ENCODE assay signal across 9 mouse cellular contexts in the genomic region with DNA sequence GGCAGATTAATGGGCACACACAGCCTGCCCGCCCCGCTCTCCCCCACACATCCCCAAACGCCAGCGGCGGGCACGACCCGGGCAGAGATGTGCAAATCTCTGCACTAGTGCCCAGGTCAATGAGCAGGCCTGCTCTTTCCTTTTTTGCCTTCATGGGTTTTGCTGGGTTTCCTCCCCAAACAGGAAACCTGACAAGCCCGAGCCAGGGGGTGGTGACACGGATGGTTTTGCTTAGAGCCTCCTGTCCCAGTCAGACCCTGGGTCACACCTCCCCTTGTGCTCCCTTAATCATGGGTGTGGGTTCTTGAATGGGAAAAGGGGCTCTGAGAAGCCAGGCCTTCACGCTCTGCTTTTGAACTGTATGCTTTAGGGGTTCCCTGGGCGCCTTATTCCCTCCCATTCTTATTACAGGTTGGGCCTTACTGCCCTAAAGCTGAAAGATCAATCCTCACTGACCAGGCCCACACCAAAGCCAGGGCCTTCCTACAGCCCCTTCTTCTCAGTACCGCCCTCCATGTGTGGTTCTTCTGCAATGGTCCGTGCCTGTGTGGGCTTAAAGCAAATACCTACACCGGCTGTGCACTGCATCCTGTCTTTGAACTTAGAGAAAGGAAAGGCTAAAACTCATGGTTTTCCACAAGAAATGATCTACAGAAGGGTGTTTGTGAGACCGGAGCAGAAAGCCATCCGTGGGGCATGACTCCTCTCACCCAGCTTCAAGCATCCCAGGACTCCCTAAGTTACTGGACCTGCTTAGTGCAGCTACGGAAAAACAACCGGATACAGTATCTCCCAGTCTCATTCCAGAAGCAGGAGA. TPM values are rescaled to one million over a fixed set of nuclear protein-coding genes. Genes with fewer than 3 reads are reported as not detected.
DNase-seq lines count a peak whose midpoint lies in the region; ATAC-seq and TF ChIP-seq lines count a peak whose summit lies in the region.
"Had no signal": no experiment of that assay in that cellular context is flagged by ENCODE, and none has a peak within 500 bp of the region (broad histone marks: within the 10 kb centered on the region; RNA-seq: fewer than 3 reads in every experiment).

No protein-coding gene starts in this region.

- no peak overlapping the region for H3K27ac ChIP-seq in heart, adult 2 months
- peak overlapping the region; percentile 30; the same call in 1 of the 2 replicates for H3K27ac ChIP-seq in intestine, embryonic 15.5 days
- H3K27ac ChIP-seq in lung, postnatal 0 days (ENCODE audit: low read length) = peak overlapping the region; percentile 59

- peaks cover 42% of the 10 kb centered on the region for H3K27me3 ChIP-seq in heart, adult 2 months (ENCODE audit: control insufficient read depth, insufficient read depth, low read length)
- H3K27me3 ChIP-seq in intestine, embryonic 15.5 days (replicated peaks) = peaks cover 66% of the 10 kb centered on the region
- peaks cover 56% of the 10 kb centered on the region for H3K27me3 ChIP-seq in lung, postnatal 0 days (replicated peaks; ENCODE audit: insufficient read depth, low read length)

- TF ChIP-seq POLR2A in heart, adult 2 months (IDR thresholded peaks at IDR 0.05; ENCODE audit: insufficient read depth, low read depth, low read length) = no peak

- H3K79me2 ChIP-seq in heart, adult 2 months (replicated peaks; ENCODE audit: control insufficient read depth, insufficient read depth, low read length) = no peaks in the 10 kb centered on the region

- H3K4me2 ChIP-seq in intestine, embryonic 15.5 days (replicated peaks) = peak overlapping the region; percentile 91
- H3K4me2 ChIP-seq in lung, postnatal 0 days (replicated peaks; ENCODE audit: low read depth, low read length) = peak overlapping the region; percentile 75

- H3K4me3 ChIP-seq in heart, adult 2 months = peak overlapping the region; percentile 22; the same call in 1 of the 2 replicates
- H3K4me3 ChIP-seq in intestine, embryonic 15.5 days (replicated peaks) = peak overlapping the region; percentile 39
- H3K4me3 ChIP-seq in lung, postnatal 0 days (ENCODE audit: low read depth, low read length) = peak overlapping the region; percentile 40

- H3K9me3 ChIP-seq in intestine, embryonic 15.5 days = no peaks in the 10 kb centered on the region
- H3K9me3 ChIP-seq in lung, postnatal 0 days (ENCODE audit: low read length) = no peaks in the 10 kb centered on the region

- no peak for TF ChIP-seq CTCF in heart, adult 2 months (IDR thresholded peaks at IDR 0.05)
- no peak for TF ChIP-seq CTCF in lung, postnatal 0 days (IDR thresholded peaks at IDR 0.05)

- no peaks in the 10 kb centered on the region for H3K36me3 ChIP-seq in heart, adult 2 months (ENCODE audit: control insufficient read depth, insufficient read depth, low read length)
- no peaks in the 10 kb centered on the region for H3K36me3 ChIP-seq in intestine, embryonic 15.5 days
- no peaks in the 10 kb centered on the region for H3K36me3 ChIP-seq in lung, postnatal 0 days (ENCODE audit: insufficient read depth, low read length)

- TF ChIP-seq EP300 in heart, adult 2 months (IDR thresholded peaks at IDR 0.05; ENCODE audit: insufficient read depth, low read depth, low read length) = no peak
- TF ChIP-seq EP300 in lung, postnatal 0 days (IDR thresholded peaks at IDR 0.05) = no peak

- no peak overlapping the region for H3K9ac ChIP-seq in heart, adult 2 months (ENCODE audit: low read depth, low read length)
- peak overlapping the region; percentile 15 for H3K9ac ChIP-seq in intestine, embryonic 15.5 days
- 0 out of 2 replicates have a peak overlapping the region, but pooled peaks have one; percentile 27 for H3K9ac ChIP-seq in lung, postnatal 0 days (replicated peaks; ENCODE audit: low read depth)

- intact Hi-C loops in heart, adult 2 months (cut with DNase I) = no loop called here
- intact Hi-C loops in heart, postnatal 25 days (cut with DNase I) = no loop called here

- WGBS in heart, adult 2 months = 16% methylated on average over 18 of the region's 18 CpGs
- WGBS in intestine, embryonic 15.5 days = 28% methylated on average over 17 of the region's 18 CpGs
- 28% methylated on average over 16 of the region's 18 CpGs for WGBS in lung, postnatal 0 days

- ATAC-seq in intestine, embryonic 15.5 days = no peak
- no peak for ATAC-seq in lung, postnatal 0 days
- ATAC-seq in activated CD4-positive, CD25-positive, alpha-beta regulatory T cell, adult 4 months = no peak

- peak; percentile 7 to 18 for DNase-seq in heart, adult 2 months
- DNase-seq in heart, postnatal 25 days (ENCODE audit: low spot score) = no peak
- peak; percentile 46 for DNase-seq in NIH3T3 (ENCODE audit: low read depth)
- DNase-seq in lung, postnatal 0 days (ENCODE audit: low spot score) = no peak
- no peak for DNase-seq in Muller cell, postnatal 12 days (ENCODE audit: inconsistent ontology term)
- no peak for DNase-seq in thymus, postnatal 4 days
- DNase-seq: thymus, postnatal 36 days had no signal

- no peaks in the 10 kb centered on the region; the same call in 1 of the 2 replicates for H3K4me1 ChIP-seq in heart, adult 2 months (ENCODE audit: control insufficient read depth, insufficient read depth, low read length)
- H3K4me1 ChIP-seq in intestine, embryonic 15.5 days (replicated peaks) = peaks cover 39% of the 10 kb centered on the region
- H3K4me1 ChIP-seq in lung, postnatal 0 days (ENCODE audit: insufficient read depth, low read depth, low read length) = peaks cover 3% of the 10 kb centered on the region; the same call in 1 of the 2 replicates

RNA-seq across cellular contexts. Expression of gene Hoxa6, which starts 0.6 kb away (rescaled TPM):
- not detected for total RNA-seq in heart, adult 2 months (2021)
- not detected in 2 replicates for polyA plus RNA-seq in heart, adult 2 months (2012; rRNA removed)
- not detected for total RNA-seq in heart, postnatal 25 days (2021)
- 2.2 and 2.3 TPM in 2 replicates for polyA plus RNA-seq in intestine, embryonic 15.5 days (2015; fragmentation: Nextera tagmentation; extraction: Ambion mirVana)
- polyA plus RNA-seq in lung, postnatal 0 days (2015; fragmentation: Nextera tagmentation; extraction: Ambion mirVana) = 0.95 and 1.1 TPM in 2 replicates
- polyA plus RNA-seq in activated CD4-positive, CD25-positive, alpha-beta regulatory T cell, adult 4 months (2017; shearing (Covaris generic)) = not detected

RNA-seq across cellular contexts. Expression of gene Hoxa3, which starts 4.1 kb away (rescaled TPM):
- under 1 TPM; 0.55 to 0.76 TPM for total RNA-seq in heart, adult 2 months (2021)
- 0.53 and 1.3 TPM in 2 replicates for polyA plus RNA-seq in heart, adult 2 months (2012; rRNA removed)
- total RNA-seq in heart, postnatal 25 days (2021) = 1 to 10 TPM in 1 of 2 experiments, under 1 TPM in 1; 0.48 to 1.0 TPM
- 5.8 and 6.2 TPM in 2 replicates for polyA plus RNA-seq in intestine, embryonic 15.5 days (2015; fragmentation: Nextera tagmentation; extraction: Ambion mirVana)
- polyA plus RNA-seq in lung, postnatal 0 days (2015; fragmentation: Nextera tagmentation; extraction: Ambion mirVana) = 4.3 and 4.8 TPM in 2 replicates
- under 1 TPM in 1 of 2 experiments, not detected in 1; 0.21 TPM for polyA plus RNA-seq in activated CD4-positive, CD25-positive, alpha-beta regulatory T cell, adult 4 months (2017; shearing (Covaris generic))

RNA-seq across cellular contexts. Expression of gene Gm28308, which starts 4.1 kb away (rescaled TPM):
- total RNA-seq in heart, adult 2 months (2021) = not detected
- polyA plus RNA-seq in heart, adult 2 months (2012; rRNA removed) = not detected in 2 replicates
- not detected for total RNA-seq in heart, postnatal 25 days (2021)
- polyA plus RNA-seq in intestine, embryonic 15.5 days (2015; fragmentation: Nextera tagmentation; extraction: Ambion mirVana) = not detected in 2 replicates
- polyA plus RNA-seq in lung, postnatal 0 days (2015; fragmentation: Nextera tagmentation; extraction: Ambion mirVana) = not detected in 2 replicates
- not detected for polyA plus RNA-seq in activated CD4-positive, CD25-positive, alpha-beta regulatory T cell, adult 4 months (2017; shearing (Covaris generic))

RNA-seq across cellular contexts. Expression of gene Hoxa5, which starts 4.7 kb away (rescaled TPM):
- under 1 TPM; 0.26 to 0.45 TPM for total RNA-seq in heart, adult 2 months (2021)
- 0.94 and 0.96 TPM in 2 replicates for polyA plus RNA-seq in heart, adult 2 months (2012; rRNA removed)
- 1 to 10 TPM in 1 of 2 experiments, under 1 TPM in 1; 0.52 to 1.3 TPM for total RNA-seq in heart, postnatal 25 days (2021)
- polyA plus RNA-seq in intestine, embryonic 15.5 days (2015; fragmentation: Nextera tagmentation; extraction: Ambion mirVana) = 22.9 and 25.1 TPM in 2 replicates
- 39.7 and 40.3 TPM in 2 replicates for polyA plus RNA-seq in lung, postnatal 0 days (2015; fragmentation: Nextera tagmentation; extraction: Ambion mirVana)
- polyA plus RNA-seq in activated CD4-positive, CD25-positive, alpha-beta regulatory T cell, adult 4 months (2017; shearing (Covaris generic)) = not detected

RNA-seq across cellular contexts. Expression of gene Hoxa7, which starts 12.6 kb away (rescaled TPM):
- total RNA-seq in heart, adult 2 months (2021) = under 1 TPM; 0.25 to 0.50 TPM
- polyA plus RNA-seq in heart, adult 2 months (2012; rRNA removed) = 0.26 and 0.31 TPM in 2 replicates
- total RNA-seq in heart, postnatal 25 days (2021) = under 1 TPM; 0.31 to 0.44 TPM
- polyA plus RNA-seq in intestine, embryonic 15.5 days (2015; fragmentation: Nextera tagmentation; extraction: Ambion mirVana) = 7.5 and 9.4 TPM in 2 replicates
- polyA plus RNA-seq in lung, postnatal 0 days (2015; fragmentation: Nextera tagmentation; extraction: Ambion mirVana) = 7.5 and 8.7 TPM in 2 replicates
- not detected for polyA plus RNA-seq in activated CD4-positive, CD25-positive, alpha-beta regulatory T cell, adult 4 months (2017; shearing (Covaris generic))

Comparison
In these comparisons a context has a peak if more than half of its experiments do, and no peak if none do; other contexts are left out.
1. DNase-seq: peak in heart, adult 2 months (2 of 2) and NIH3T3 (single experiment); none in heart, postnatal 25 days (single experiment), lung, postnatal 0 days (single experiment), Muller cell, postnatal 12 days (single experiment) and thymus, postnatal 4 days (single experiment).
2. Peak in every context shown above with its lines, with median percentiles within 50 percentile points of each other: H3K4me3 ChIP-seq.